ENCODE assay signal across 7 mouse cellular contexts in the genomic region with DNA sequence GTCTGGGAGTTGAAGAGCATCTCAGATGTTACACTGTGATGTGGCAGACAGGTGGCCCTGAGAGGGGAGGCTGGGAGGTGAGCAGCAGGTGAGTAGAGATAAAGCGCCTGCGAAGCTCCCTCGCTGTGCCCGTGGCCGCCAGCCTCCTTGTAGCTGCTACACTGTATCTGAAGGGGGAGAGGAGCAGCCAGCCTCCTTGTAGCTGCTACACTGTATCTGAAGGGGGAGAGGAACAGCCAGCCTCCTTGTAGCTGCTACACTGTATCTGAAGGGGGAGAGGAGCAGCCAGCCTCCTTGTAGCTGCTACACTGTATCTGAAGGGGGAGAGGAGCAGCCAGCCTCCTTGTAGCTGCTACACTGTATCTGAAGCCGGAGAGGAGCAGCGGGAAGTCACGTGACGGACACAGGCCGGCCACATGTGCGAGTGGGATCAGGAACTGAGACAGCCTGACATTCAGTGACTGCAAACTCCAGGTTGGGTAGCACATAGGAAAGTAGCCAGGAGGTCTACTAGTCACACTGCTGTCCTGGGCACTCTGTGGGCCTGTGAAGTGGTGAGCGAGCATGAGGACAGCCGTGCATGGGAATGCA.
DNase-seq lines count a peak whose midpoint lies in the region; ATAC-seq and TF ChIP-seq lines count a peak whose summit lies in the region.
"Not testable (repeated sequence)": the region's sequence is repeated elsewhere in the genome, so short reads cannot be mapped to it uniquely, and the experiment has no call there.

No protein-coding gene starts in this region.

- H3K4me2 ChIP-seq in forebrain, embryonic 12.5 days; hindbrain, embryonic 15.5 days; limb, embryonic 13.5 days (replicated peaks); neural tube, embryonic 14.5 days (ENCODE audit: low read depth, low read length): not testable (repeated sequence)

- not testable (repeated sequence) for H3K9me3 ChIP-seq in forebrain, embryonic 12.5 days; hindbrain, embryonic 15.5 days; limb, embryonic 13.5 days; midbrain, embryonic 10.5 days (replicated peaks); neural tube, embryonic 14.5 days (ENCODE audit: control insufficient read depth, low read length)

- TF ChIP-seq CTCF in cortical plate, adult 2 months (IDR thresholded peaks at IDR 0.05; ENCODE audit: extremely low read depth, insufficient read depth, low read length); thymus, adult 2 months (IDR thresholded peaks at IDR 0.05; ENCODE audit: borderline replicate concordance, control insufficient read depth, extremely low read depth, insufficient read depth, low read length, poor library complexity): not testable (repeated sequence)

- peaks cover 24% of the 10 kb centered on the region for H3K36me3 ChIP-seq in forebrain, embryonic 12.5 days (replicated peaks)
- peaks cover 11% of the 10 kb centered on the region for H3K36me3 ChIP-seq in hindbrain, embryonic 15.5 days
- H3K36me3 ChIP-seq in limb, embryonic 13.5 days, result peaks cover 50% of the 10 kb centered on the region
- H3K36me3 ChIP-seq in midbrain, embryonic 10.5 days, result peaks cover 54% of the 10 kb centered on the region
- H3K36me3 ChIP-seq in neural tube, embryonic 14.5 days (ENCODE audit: control insufficient read depth, insufficient read depth, low read length), result peaks cover 12% of the 10 kb centered on the region
- not testable (repeated sequence) for H3K36me3 ChIP-seq in thymus, adult 2 months (ENCODE audit: control insufficient read depth, insufficient read depth, low read length)

- 80% methylated on average over 13 of the region's 13 CpGs for WGBS in forebrain, embryonic 12.5 days
- WGBS in hindbrain, embryonic 15.5 days, result 78% methylated on average over 13 of the region's 13 CpGs
- WGBS in limb, embryonic 13.5 days, result 90% methylated on average over 13 of the region's 13 CpGs
- 90% methylated on average over 13 of the region's 13 CpGs for WGBS in midbrain, embryonic 10.5 days
- 76% methylated on average over 13 of the region's 13 CpGs for WGBS in neural tube, embryonic 14.5 days
- 55% methylated on average over 13 of the region's 13 CpGs for WGBS in thymus, adult 2 months

- ATAC-seq in forebrain, embryonic 12.5 days (ENCODE audit: low FRiP score); hindbrain, embryonic 15.5 days (ENCODE audit: low FRiP score, low read depth); limb, embryonic 13.5 days (ENCODE audit: low FRiP score, low read depth); neural tube, embryonic 14.5 days (ENCODE audit: low read depth): not testable (repeated sequence)

- TF ChIP-seq POLR2A in cortical plate, adult 2 months (IDR thresholded peaks at IDR 0.05; ENCODE audit: extremely low read depth, insufficient read depth, low read length); thymus, adult 2 months (IDR thresholded peaks at IDR 0.05; ENCODE audit: control insufficient read depth, extremely low read depth, insufficient read depth, low read length, poor library complexity): not testable (repeated sequence)

- H3K9ac ChIP-seq in forebrain, embryonic 12.5 days; hindbrain, embryonic 15.5 days; neural tube, embryonic 14.5 days (replicated peaks; ENCODE audit: low read depth, low read length): not testable (repeated sequence)
- peak overlapping the region; percentile 26; the same call in 1 of the 2 replicates for H3K9ac ChIP-seq in limb, embryonic 13.5 days

- H3K27ac ChIP-seq in cortical plate, adult 2 months (ENCODE audit: insufficient read depth, low read length), result peak overlapping the region; percentile 13
- peak overlapping the region; percentile 65; the same call in 1 of the 2 replicates for H3K27ac ChIP-seq in forebrain, embryonic 12.5 days
- H3K27ac ChIP-seq in hindbrain, embryonic 15.5 days (replicated peaks), result peak overlapping the region; percentile 25
- H3K27ac ChIP-seq in limb, embryonic 13.5 days, result peak overlapping the region; percentile 66
- H3K27ac ChIP-seq in midbrain, embryonic 10.5 days (replicated peaks), result peak overlapping the region; percentile 57; the same call in 1 of the 2 replicates
- H3K27ac ChIP-seq in neural tube, embryonic 14.5 days (ENCODE audit: low read depth, low read length), result 0 out of 2 replicates have a peak overlapping the region, but pooled peaks have one; percentile 16
- not testable (repeated sequence) for H3K27ac ChIP-seq in thymus, adult 2 months (ENCODE audit: control insufficient read depth, insufficient read depth, low read length)

- H3K4me1 ChIP-seq in cortical plate, adult 2 months (ENCODE audit: control insufficient read depth, insufficient read depth, low read length); neural tube, embryonic 14.5 days (ENCODE audit: control insufficient read depth, insufficient read depth, low read length): not testable (repeated sequence)
- peaks cover 24% of the 10 kb centered on the region for H3K4me1 ChIP-seq in forebrain, embryonic 12.5 days
- 0 out of 2 replicates have a peak, but pooled peaks cover 13% of the 10 kb centered on the region for H3K4me1 ChIP-seq in hindbrain, embryonic 15.5 days (replicated peaks)
- H3K4me1 ChIP-seq in limb, embryonic 13.5 days, result peaks cover 34% of the 10 kb centered on the region
- H3K4me1 ChIP-seq in midbrain, embryonic 10.5 days, result peaks cover 29% of the 10 kb centered on the region
- H3K4me1 ChIP-seq in thymus, adult 2 months (replicated peaks; ENCODE audit: control insufficient read depth, insufficient read depth, low read length), result peaks cover 40% of the 10 kb centered on the region

- H3K4me3 ChIP-seq in cortical plate, adult 2 months (ENCODE audit: insufficient read depth, low read length); forebrain, embryonic 12.5 days (replicated peaks); hindbrain, embryonic 15.5 days; limb, embryonic 13.5 days; midbrain, embryonic 10.5 days; neural tube, embryonic 14.5 days (ENCODE audit: low read depth, low read length); thymus, adult 2 months (ENCODE audit: control insufficient read depth, insufficient read depth, low read length): not testable (repeated sequence)

- not testable (repeated sequence) for DNase-seq in midbrain, embryonic 10.5 days (ENCODE audit: low spot score)
- DNase-seq in thymus, adult 2 months, result peak; percentile 45

- H3K27me3 ChIP-seq in forebrain, embryonic 12.5 days; hindbrain, embryonic 15.5 days; limb, embryonic 13.5 days; midbrain, embryonic 10.5 days (ENCODE audit: low read depth, poor library complexity, severe bottlenecking); neural tube, embryonic 14.5 days (ENCODE audit: control insufficient read depth, insufficient read depth, low read length); thymus, adult 2 months (ENCODE audit: control insufficient read depth, insufficient read depth, low read length): not testable (repeated sequence)
